Mouse (Mus musculus) heart, postnatal 0 days (tissue): ENCODE results near the gene Notch2.

Experiments
- CTCF ChIP-seq: IDR thresholded peaks from 2 replicates; pipeline ENCODE4 v1.5.1; 2016; ENCODE audit warnings: antibody characterized with exemption, control low read depth, low read depth
- EP300 ChIP-seq: IDR thresholded peaks from 2 replicates; pipeline ENCODE4 v1.6.1; 2016; ENCODE audit warnings: antibody characterized with exemption, low read depth

- TF ChIP-seq CTCF (no peak), EP300 (no peak)
Observed at GRCm38 (mm10) chr3:97993920-97994545, 19.3 kb upstream of the Notch2 start.
